Mouse (Mus musculus): ENCODE data around the gene Noc2l. TPM values are rescaled to one million over a fixed set of nuclear protein-coding genes. Genes with fewer than 3 reads are reported as not detected.
A peak's percentile ranks its signal among the peaks of the same experiment; 100 is the strongest.

Gene Noc2l
- polyA plus RNA-seq, 1 experiment from 2014 or later, result 30.6 TPM

GRCm38 (mm10) chr4:156200623-156201475 is 35.0 kb upstream of the Noc2l start, which contains the start of gene Isg15:
Gene Isg15 (minus strand): TSS chr4:156200818.
- DNase-seq (ENCODE audit: low spot score) (no peak), ATAC-seq (ENCODE audit: low FRiP score, low TSS enrichment) (no peak)
- H3K9ac ChIP-seq (ENCODE audit: low read length), result no peak within 1 kb of the TSS
- H3K4me3 ChIP-seq (ENCODE audit: low read depth, low read length), result no peak within 1 kb of the TSS
- H3K27me3 ChIP-seq (ENCODE audit: control insufficient read depth, insufficient read depth, low read length), result no peaks in the 10 kb centered on the region
- no peak within 1 kb of the TSS for H3K27ac ChIP-seq (replicated peaks)
- H3K4me2 ChIP-seq (replicated peaks; ENCODE audit: low read depth), result peak within 1 kb of the TSS; percentile 29
- 54% methylated on average over 10 of the region's 10 CpGs for WGBS
- H3K36me3 ChIP-seq (ENCODE audit: control insufficient read depth, insufficient read depth, low read length), result no peaks in the 10 kb centered on the region
- H3K4me1 ChIP-seq (replicated peaks; ENCODE audit: control insufficient read depth, insufficient read depth), result peaks cover 9% of the 10 kb centered on the region
- no peaks in the 10 kb centered on the region for H3K9me3 ChIP-seq (ENCODE audit: control insufficient read depth, low read length)
- no peak for TF ChIP-seq EP300 (optimal IDR thresholded peaks at IDR 0.05)
- no peak for TF ChIP-seq CTCF (IDR thresholded peaks at IDR 0.05; ENCODE audit: low read depth)

- H3K9ac ChIP-seq (ENCODE audit: low read length), result peak overlapping the region; percentile 69; the same call in 1 of the 2 replicates
- peak overlapping the region; percentile 69 for H3K27ac ChIP-seq (replicated peaks)
- 39% methylated on average over 12 of the region's 12 CpGs for WGBS
Measured at GRCm38 (mm10) chr4:156202462-156202893, 33.3 kb upstream of the Noc2l start.

GRCm38 (mm10) chr4:156203001-156203412 is 32.8 kb upstream of the Noc2l start, which contains the start of gene AW011738:
Gene AW011738 (plus strand): TSS chr4:156203304.
- ATAC-seq (ENCODE audit: low FRiP score, low TSS enrichment) (peak; percentile 76), DNase-seq (ENCODE audit: low spot score) (peak; percentile 57)
- Histone ChIP-seq H3K27me3 (ENCODE audit: control insufficient read depth, insufficient read depth, low read length) (no peaks in the 10 kb centered on the region), H3K36me3 (ENCODE audit: control insufficient read depth, insufficient read depth, low read length) (no peaks in the 10 kb centered on the region), H3K4me3 (ENCODE audit: low read depth, low read length) (peak within 1 kb of the TSS; percentile 54), H3K9me3 (ENCODE audit: control insufficient read depth, low read length) (no peaks in the 10 kb centered on the region), H3K27ac (replicated peaks) (peak within 1 kb of the TSS; percentile 69), H3K4me1 (replicated peaks; ENCODE audit: control insufficient read depth, insufficient read depth) (peaks cover 5% of the 10 kb centered on the region; the same call in 1 of the 2 replicates), H3K9ac (ENCODE audit: low read length) (peak within 1 kb of the TSS; percentile 69), H3K4me2 (replicated peaks; ENCODE audit: low read depth) (peak within 1 kb of the TSS; percentile 92)
- TF ChIP-seq CTCF (IDR thresholded peaks at IDR 0.05; ENCODE audit: low read depth) (no peak), EP300 (optimal IDR thresholded peaks at IDR 0.05) (no peak)
- WGBS, result under 1% methylated on average over 27 of the region's 39 CpGs

More at GRCm38 (mm10) chr4:156202462-156202893, 33.3 kb upstream of the Noc2l start:
- ATAC-seq (ENCODE audit: low FRiP score, low TSS enrichment) (no peak), DNase-seq (ENCODE audit: low spot score) (no peak)
- Histone ChIP-seq H3K27me3 (ENCODE audit: control insufficient read depth, insufficient read depth, low read length) (no peaks in the 10 kb centered on the region), H3K36me3 (ENCODE audit: control insufficient read depth, insufficient read depth, low read length) (no peaks in the 10 kb centered on the region), H3K4me1 (replicated peaks; ENCODE audit: control insufficient read depth, insufficient read depth) (peaks cover 5% of the 10 kb centered on the region; the same call in 1 of the 2 replicates), H3K9me3 (ENCODE audit: control insufficient read depth, low read length) (no peaks in the 10 kb centered on the region), H3K4me3 (ENCODE audit: low read depth, low read length) (peak overlapping the region; percentile 54; the same call in 1 of the 2 replicates), H3K4me2 (replicated peaks; ENCODE audit: low read depth) (peak overlapping the region; percentile 92)
- TF ChIP-seq EP300 (optimal IDR thresholded peaks at IDR 0.05) (no peak), CTCF (IDR thresholded peaks at IDR 0.05; ENCODE audit: low read depth) (no peak)

- Histone ChIP-seq H3K4me3 (ENCODE audit: low read depth, low read length) (peak overlapping the region; percentile 54), H3K27me3 (ENCODE audit: control insufficient read depth, insufficient read depth, low read length) (no peaks in the 10 kb centered on the region), H3K4me2 (replicated peaks; ENCODE audit: low read depth) (peak overlapping the region; percentile 92), H3K9ac (ENCODE audit: low read length) (peak overlapping the region; percentile 69), H3K36me3 (ENCODE audit: control insufficient read depth, insufficient read depth, low read length) (no peaks in the 10 kb centered on the region), H3K27ac (replicated peaks) (peak overlapping the region; percentile 69), H3K9me3 (ENCODE audit: control insufficient read depth, low read length) (no peaks in the 10 kb centered on the region), H3K4me1 (replicated peaks; ENCODE audit: control insufficient read depth, insufficient read depth) (peaks cover 5% of the 10 kb centered on the region; the same call in 1 of the 2 replicates)
- TF ChIP-seq CTCF (IDR thresholded peaks at IDR 0.05; ENCODE audit: low read depth), result no peak
- TF ChIP-seq EP300 (optimal IDR thresholded peaks at IDR 0.05), result no peak
- no peak for DNase-seq (ENCODE audit: low spot score)
- 1% methylated on average over 49 of the region's 49 CpGs for WGBS
- ATAC-seq (ENCODE audit: low FRiP score, low TSS enrichment), result peak; percentile 43; the same call in 1 of the 2 replicates
Measured at GRCm38 (mm10) chr4:156203413-156204131, 32.2 kb upstream of the Noc2l start.

GRCm38 (mm10) chr4:156208872-156209271 is 26.9 kb upstream of the Noc2l start:
- Histone ChIP-seq H3K4me2 (replicated peaks; ENCODE audit: low read depth) (no peak overlapping the region), H3K4me1 (replicated peaks; ENCODE audit: control insufficient read depth, insufficient read depth) (no peaks in the 10 kb centered on the region), H3K27ac (replicated peaks) (no peak overlapping the region), H3K9me3 (ENCODE audit: control insufficient read depth, low read length) (no peaks in the 10 kb centered on the region), H3K4me3 (ENCODE audit: low read depth, low read length) (no peak overlapping the region), H3K27me3 (ENCODE audit: control insufficient read depth, insufficient read depth, low read length) (no peaks in the 10 kb centered on the region), H3K9ac (ENCODE audit: low read length) (no peak overlapping the region), H3K36me3 (ENCODE audit: control insufficient read depth, insufficient read depth, low read length) (no peaks in the 10 kb centered on the region)
- DNase-seq (ENCODE audit: low spot score) (no peak), ATAC-seq (ENCODE audit: low FRiP score, low TSS enrichment) (no peak)
- TF ChIP-seq EP300 (optimal IDR thresholded peaks at IDR 0.05) (no peak), CTCF (IDR thresholded peaks at IDR 0.05; ENCODE audit: low read depth) (no peak)
- 77% methylated on average over 4 of the region's 4 CpGs for WGBS

Data from stomach, postnatal 0 days (tissue).